Mouse (Mus musculus): Measurements from ENCODE around the gene Cd24a. TPM values are rescaled to one million over a fixed set of nuclear protein-coding genes. Genes with fewer than 3 reads are reported as not detected.

Gene Cd24a
- polyA plus RNA-seq, 1 experiment = 135 TPM

- no peak for DNase-seq (ENCODE audit: low read depth)
Measured at GRCm38 (mm10) chr10:43581260-43581659, 3.2 kb downstream of the Cd24a start.

GRCm38 (mm10) chr10:43584538-43584937, 6.5 kb downstream of the Cd24a start:
- DNase-seq (ENCODE audit: low read depth) = no peak

- DNase-seq (ENCODE audit: low read depth) = no peak
Measured at GRCm38 (mm10) chr10:43588470-43589177, 10.5 kb downstream of the Cd24a start.

- DNase-seq (ENCODE audit: low read depth) = no peak
Measured at GRCm38 (mm10) chr10:43591477-43591876, 13.4 kb downstream of the Cd24a start.

GRCm38 (mm10) chr10:43593182-43593581, 15.1 kb downstream of the Cd24a start:
- no peak for DNase-seq (ENCODE audit: low read depth)

- no peak for DNase-seq (ENCODE audit: low read depth)
Measured at GRCm38 (mm10) chr10:43594187-43594586, 16.1 kb downstream of the Cd24a start.

GRCm38 (mm10) chr10:43594894-43595293, 16.8 kb downstream of the Cd24a start:
- DNase-seq (ENCODE audit: low read depth) = no peak

GRCm38 (mm10) chr10:43598067-43598726, 20.1 kb downstream of the Cd24a start:
- DNase-seq (ENCODE audit: low read depth) = no peak

- DNase-seq (ENCODE audit: low read depth) = no peak
Measured at GRCm38 (mm10) chr10:43601039-43601438, 23.0 kb downstream of the Cd24a start.

GRCm38 (mm10) chr10:43601511-43602396, 23.7 kb downstream of the Cd24a start:
- no peak for DNase-seq (ENCODE audit: low read depth)

- no peak for DNase-seq (ENCODE audit: low read depth)
Measured at GRCm38 (mm10) chr10:43603975-43604686, 26.0 kb downstream of the Cd24a start.

GRCm38 (mm10) chr10:43604687-43605250, 26.7 kb downstream of the Cd24a start:
- DNase-seq (ENCODE audit: low read depth) = no peak

- no peak for DNase-seq (ENCODE audit: low read depth)
Measured at GRCm38 (mm10) chr10:43605901-43606300, 27.8 kb downstream of the Cd24a start.

- DNase-seq (ENCODE audit: low read depth) = no peak
Measured at GRCm38 (mm10) chr10:43609507-43609906, 31.4 kb downstream of the Cd24a start.

- no peak for DNase-seq (ENCODE audit: low read depth)
Measured at GRCm38 (mm10) chr10:43609958-43610357, 31.9 kb downstream of the Cd24a start.

GRCm38 (mm10) chr10:43611081-43611480, 33.0 kb downstream of the Cd24a start:
- no peak for DNase-seq (ENCODE audit: low read depth)

GRCm38 (mm10) chr10:43619059-43619531, 41.0 kb downstream of the Cd24a start:
- no peak for DNase-seq (ENCODE audit: low read depth)

- DNase-seq (ENCODE audit: low read depth) = no peak
Measured at GRCm38 (mm10) chr10:43619939-43620338, 41.9 kb downstream of the Cd24a start.

GRCm38 (mm10) chr10:43623510-43623909, 45.4 kb downstream of the Cd24a start:
- DNase-seq (ENCODE audit: low read depth) = no peak

GRCm38 (mm10) chr10:43624362-43624761, 46.3 kb downstream of the Cd24a start:
- DNase-seq (ENCODE audit: low read depth) = no peak

GRCm38 (mm10) chr10:43624791-43625398, 46.8 kb downstream of the Cd24a start:
- no peak for DNase-seq (ENCODE audit: low read depth)
